Mouse (Mus musculus): ENCODE data around the gene Tmem50b. TPM values are rescaled to one million over a fixed set of nuclear protein-coding genes. Genes with fewer than 3 reads are reported as not detected.
"Not testable (repeated sequence)": the region's sequence is repeated elsewhere in the genome, so short reads cannot be mapped to it uniquely, and the experiment has no call there.

The Tmem50b gene
- total RNA-seq, 2 experiments from 2014 or later, result 114 to 119 TPM

- DNase-seq (ENCODE audit: low spot score in 2 of 2), result no peak
Observed at GRCm38 (mm10) chr16:91543619-91544018, 54.0 kb downstream of the Tmem50b start.

DNA sequence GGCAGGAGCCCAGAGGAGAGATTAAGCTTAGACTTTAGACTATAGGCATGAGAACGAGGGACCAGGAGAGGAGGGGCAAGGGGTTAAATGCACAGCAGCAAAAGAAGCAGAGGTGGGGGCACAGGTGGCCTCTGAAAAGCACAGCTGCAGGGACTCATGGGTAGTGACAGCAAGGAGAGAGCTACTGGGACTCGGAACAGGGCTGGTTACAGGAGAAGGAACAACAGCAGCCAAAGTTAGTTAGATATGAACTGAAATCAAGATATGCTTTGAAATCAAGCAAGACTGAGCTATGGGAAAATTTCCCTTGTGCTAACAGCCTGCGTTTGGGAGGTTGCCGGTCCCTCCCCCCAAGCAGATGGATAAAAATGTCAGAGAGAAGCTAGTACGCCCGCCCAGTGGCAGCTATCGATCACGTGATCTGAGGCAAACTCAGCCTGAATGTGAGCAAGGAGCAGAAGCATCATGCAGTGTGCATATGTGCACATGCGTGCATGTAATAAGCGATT lies 56.0 kb downstream of the Tmem50b start:
- DNase-seq (ENCODE audit: low spot score in 2 of 2), result peak; percentile 50 to 63

DNA sequence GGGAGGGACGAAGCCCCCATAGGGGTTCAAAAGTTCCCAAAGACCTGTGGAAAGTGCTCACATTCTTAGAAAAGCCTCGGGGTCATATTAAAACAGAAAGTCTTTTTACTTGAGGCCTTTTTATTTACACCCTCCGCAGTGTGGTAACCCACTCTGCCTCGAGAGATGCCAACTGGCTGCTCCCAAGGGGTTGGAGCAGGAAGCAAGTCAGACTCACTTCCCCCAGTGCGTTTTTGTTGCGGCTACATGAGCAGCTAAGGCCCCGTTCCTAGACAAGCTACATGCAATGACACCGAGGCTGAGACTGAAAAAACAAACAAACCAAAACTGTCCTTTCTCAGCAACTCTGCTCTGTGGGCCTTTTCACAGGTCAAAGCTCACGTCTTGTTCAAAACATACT lies 59.1 kb downstream of the Tmem50b start:
- DNase-seq (ENCODE audit: low spot score in 2 of 2), result no peak

DNA sequence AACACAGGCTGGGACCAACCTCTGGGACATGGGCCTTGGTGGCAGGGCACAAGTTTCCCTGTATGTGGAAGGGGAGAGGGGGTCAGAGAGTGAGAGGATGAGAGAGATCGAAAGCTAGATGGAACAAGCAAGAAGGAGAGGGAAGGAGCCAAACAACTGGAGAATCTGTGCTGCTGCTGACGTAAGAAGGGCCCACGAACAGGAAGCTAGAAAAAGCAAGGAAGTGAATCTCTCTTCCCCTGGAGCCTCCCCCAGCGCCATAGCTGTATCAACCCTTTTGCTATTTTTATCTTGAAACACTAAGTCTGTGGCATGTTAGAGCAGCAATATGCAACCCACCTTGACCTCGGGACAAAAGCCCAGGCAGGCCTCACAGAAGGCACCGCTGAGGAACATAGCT lies 59.5 kb downstream of the Tmem50b start:
- DNase-seq (ENCODE audit: low spot score in 2 of 2), result no peak

- DNase-seq (ENCODE audit: low spot score in 2 of 2), result no peak
Observed at GRCm38 (mm10) chr16:91537065-91537464, 60.5 kb downstream of the Tmem50b start.

- no peak for DNase-seq (ENCODE audit: low spot score in 2 of 2)
Observed at GRCm38 (mm10) chr16:91536372-91536771, 61.2 kb downstream of the Tmem50b start.

DNA sequence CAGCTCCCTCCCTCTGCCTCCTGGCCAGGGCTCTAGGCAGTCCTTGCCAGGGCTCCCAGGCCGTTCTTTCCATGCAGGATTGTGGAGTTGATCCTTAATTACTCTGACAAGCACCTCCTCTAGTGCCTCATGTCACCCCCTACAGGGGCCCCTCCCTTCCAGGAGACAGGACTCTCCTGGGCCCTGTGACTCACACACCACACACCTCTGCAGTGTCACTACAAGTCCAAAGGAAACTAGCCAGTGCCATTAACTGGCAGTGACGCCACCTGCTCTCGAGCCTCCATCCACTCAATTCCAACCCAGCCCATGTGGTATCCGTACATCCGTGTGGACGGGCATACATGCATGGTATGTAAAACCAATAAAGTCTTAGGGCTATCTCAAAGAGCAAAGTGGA lies 62.7 kb downstream of the Tmem50b start:
- no peak for DNase-seq (ENCODE audit: low spot score in 2 of 2)

DNA sequence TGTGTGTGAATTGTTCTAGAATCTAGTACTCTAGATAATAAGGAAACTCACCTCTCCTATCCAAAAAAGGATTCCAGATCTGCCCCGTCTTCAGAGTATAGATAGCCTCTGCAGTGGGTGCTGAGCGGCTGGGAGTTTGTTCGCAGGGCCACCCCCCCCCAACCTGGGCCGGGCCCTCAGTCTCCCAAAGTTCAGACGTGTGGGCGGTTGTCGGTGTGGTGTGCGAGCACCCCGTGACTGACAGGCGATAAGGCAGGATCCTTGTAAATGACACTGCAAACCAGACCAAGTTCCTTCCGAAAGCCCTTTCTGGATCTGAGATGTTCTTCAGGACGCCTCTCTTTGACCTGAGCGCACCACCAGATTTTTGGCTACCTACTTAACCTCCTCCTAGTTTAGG lies 63.1 kb downstream of the Tmem50b start:
- DNase-seq (ENCODE audit: low spot score in 2 of 2), result no peak

GRCm38 (mm10) chr16:91533097-91534001 lies 64.3 kb downstream of the Tmem50b start:
- no peak for DNase-seq (ENCODE audit: low spot score in 2 of 2)

GRCm38 (mm10) chr16:91532429-91532828 lies 65.2 kb downstream of the Tmem50b start:
- DNase-seq (ENCODE audit: low spot score in 2 of 2), result no peak

DNA sequence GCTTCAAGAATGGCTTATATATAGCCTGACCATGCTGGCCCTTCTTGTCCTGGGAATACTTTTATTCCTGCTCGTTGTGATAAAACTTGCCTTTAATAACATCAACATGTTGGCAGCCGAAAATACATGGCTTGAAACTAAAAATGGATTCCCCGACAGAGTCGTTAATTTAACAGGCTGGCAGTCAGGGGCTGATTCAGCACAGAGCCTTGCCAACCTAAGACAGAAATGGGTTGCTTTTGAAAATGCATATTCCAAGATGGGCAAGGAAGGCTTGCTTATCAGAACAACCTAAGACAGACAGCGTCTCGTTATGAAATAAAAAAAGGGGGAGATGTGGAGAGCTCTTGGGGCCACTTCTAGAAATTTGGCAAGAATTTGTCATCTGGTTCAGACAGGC lies 65.7 kb downstream of the Tmem50b start:
- DNase-seq (ENCODE audit: low spot score in 2 of 2), result no peak

DNA sequence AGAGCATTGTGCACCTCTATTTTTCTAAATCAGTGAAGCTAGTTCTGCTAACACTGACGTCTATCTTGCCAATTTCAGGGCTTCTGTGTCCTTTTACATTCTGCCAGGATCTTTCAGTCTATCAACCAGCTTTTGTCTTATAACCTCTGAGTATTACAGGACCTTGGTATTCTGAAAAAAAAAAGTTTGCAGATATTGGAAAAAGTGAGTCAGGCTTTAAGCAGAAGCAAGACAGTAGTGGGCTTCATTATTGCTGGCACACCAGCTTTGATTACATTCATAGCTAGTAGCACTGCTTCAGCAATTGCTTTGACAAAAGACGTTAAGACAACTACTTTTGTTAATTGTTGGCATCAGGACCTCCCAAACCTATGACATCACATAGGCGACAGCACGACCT lies 66.8 kb downstream of the Tmem50b start:
- not testable (repeated sequence) for DNase-seq (ENCODE audit: low spot score in 2 of 2)

DNA sequence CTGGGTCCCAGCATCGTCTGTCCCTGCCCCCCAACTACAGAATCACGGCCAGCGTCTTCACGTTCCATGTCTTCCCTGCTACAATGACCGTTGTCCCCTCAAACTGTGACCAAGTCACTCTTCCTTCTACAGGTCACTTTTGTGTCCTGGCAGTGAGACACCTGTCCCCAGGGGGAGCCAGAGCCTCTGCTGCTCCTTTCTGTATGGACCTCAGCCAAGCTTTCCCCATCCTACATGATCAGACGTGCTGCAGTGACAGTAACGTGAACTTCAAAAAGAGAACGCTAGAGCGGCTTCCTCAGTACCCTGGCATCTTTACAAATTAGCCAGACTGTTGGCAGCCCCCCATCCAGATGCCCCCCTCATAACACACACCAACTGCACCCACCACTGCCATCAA lies 69.0 kb downstream of the Tmem50b start:
- DNase-seq (ENCODE audit: low spot score in 2 of 2), result no peak

DNA sequence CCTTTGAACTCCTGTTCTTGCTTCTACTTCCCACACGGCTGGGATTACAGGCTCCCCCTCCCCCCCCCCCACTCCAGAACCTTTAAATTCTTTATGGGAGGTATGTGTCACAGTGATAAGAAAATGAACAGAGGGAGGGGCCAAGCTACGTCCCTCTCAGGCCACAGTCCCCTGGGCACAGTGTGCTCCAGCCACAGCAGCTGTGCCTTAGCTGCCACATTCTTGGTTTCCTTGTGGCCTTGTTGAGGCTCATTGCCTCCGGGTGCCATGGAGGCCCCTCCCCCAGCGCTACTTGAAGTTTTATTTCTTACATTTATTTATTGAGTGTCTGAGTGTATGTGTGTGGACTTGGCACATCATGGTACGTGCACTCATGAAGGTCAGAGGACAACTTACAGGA lies 70.1 kb downstream of the Tmem50b start:
- no peak for DNase-seq (ENCODE audit: low spot score in 2 of 2)

DNA sequence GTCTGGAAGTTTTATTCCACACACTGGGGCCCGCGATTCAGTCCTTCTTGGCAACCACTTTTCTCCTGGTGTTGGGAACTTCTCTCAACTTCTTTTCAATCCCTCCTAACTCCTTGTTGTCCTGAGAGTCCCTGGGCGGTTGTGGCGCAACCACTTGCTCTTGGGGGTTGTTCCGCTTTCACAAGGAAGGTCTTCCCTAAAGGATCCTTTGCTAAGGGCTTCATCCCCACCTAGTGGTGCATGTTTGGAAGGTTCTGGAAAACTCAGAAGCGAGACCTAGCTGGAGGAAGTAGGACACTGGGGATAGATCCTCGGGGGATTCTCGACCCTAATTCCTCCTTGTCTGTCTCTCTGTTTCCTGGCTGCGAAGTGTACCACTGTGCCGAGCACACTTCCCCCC lies 70.5 kb downstream of the Tmem50b start:
- peak in 1 of 2 experiments; percentile 41 for DNase-seq (ENCODE audit: low spot score in 2 of 2)

GRCm38 (mm10) chr16:91526274-91526673 lies 71.3 kb downstream of the Tmem50b start:
- DNase-seq (ENCODE audit: low spot score in 2 of 2), result no peak

Small RNAs within 50 kb of the gene (microRNA-seq; reads per million reads assigned to microRNA genes)
- 0 reads per million in 2 experiments for gene Mir6367

Other genes with a start within 250 kb of the Tmem50b start
- 10 to 100 TPM; 23.7 to 24.4 TPM for gene Ifnar2, start 225.0 kb downstream of the Tmem50b start, total RNA-seq (2021)
- 1 to 10 TPM in 1 of 2 experiments, not detected in 1; 1.1 TPM for gene Gm21970, start 206.1 kb downstream of the Tmem50b start, total RNA-seq (2021)
- 1 to 10 TPM; 7.4 to 8.6 TPM for gene Il10rb, start 191.6 kb downstream of the Tmem50b start, total RNA-seq (2021)
- gene Ifnar1, start 112.6 kb downstream of the Tmem50b start, total RNA-seq (2021), result 10 to 100 TPM; 63.7 to 70.6 TPM
- 100 to 1,000 TPM in 1 of 2 experiments, 10 to 100 TPM in 1; 73.3 to 106 TPM for gene Ifngr2, start 50.7 kb downstream of the Tmem50b start, total RNA-seq (2021)
- gene Dnajc28, start 21.2 kb upstream of the Tmem50b start, total RNA-seq (2021), result 1 to 10 TPM; 5.0 to 5.1 TPM
- 10 to 100 TPM; 51.1 to 54.2 TPM for gene Gart, start 49.2 kb upstream of the Tmem50b start, total RNA-seq (2021)
- gene Son, start 49.7 kb upstream of the Tmem50b start, total RNA-seq (2021), result 100 to 1,000 TPM; 251 to 289 TPM
- 10 to 100 TPM; 19.9 to 23.8 TPM for gene Donson, start 91.0 kb upstream of the Tmem50b start, total RNA-seq (2021)
- 10 to 100 TPM; 78.9 to 94.2 TPM for gene Cryzl1, start 131.2 kb upstream of the Tmem50b start, total RNA-seq (2021)
- 100 to 1,000 TPM; 145 to 159 TPM for gene Itsn1, start 131.5 kb upstream of the Tmem50b start, total RNA-seq (2021)